Mouse (Mus musculus) activated CD4-positive, CD25-positive, alpha-beta regulatory T cell, adult 4 months (primary cell): Measurements from ENCODE around the gene Dgkg. TPM values are rescaled to one million over a fixed set of nuclear protein-coding genes. Genes with fewer than 3 reads are reported as not detected.

ENCODE experiments used
- ATAC-seq: one replicate; pipeline ENCODE4 v1.8.0; 2017
- polyA plus RNA-seq, 2 experiments: library from polyadenylated mRNA; unstranded; fragments of 100-300 nt; shearing (Covaris generic); gene quantifications; one replicate each; pipeline ENCODE4 v1.2.1; 2017

Dgkg gene
- polyA plus RNA-seq, 2 experiments from 2014 or later: 0.46 to 0.57 TPM

DNA sequence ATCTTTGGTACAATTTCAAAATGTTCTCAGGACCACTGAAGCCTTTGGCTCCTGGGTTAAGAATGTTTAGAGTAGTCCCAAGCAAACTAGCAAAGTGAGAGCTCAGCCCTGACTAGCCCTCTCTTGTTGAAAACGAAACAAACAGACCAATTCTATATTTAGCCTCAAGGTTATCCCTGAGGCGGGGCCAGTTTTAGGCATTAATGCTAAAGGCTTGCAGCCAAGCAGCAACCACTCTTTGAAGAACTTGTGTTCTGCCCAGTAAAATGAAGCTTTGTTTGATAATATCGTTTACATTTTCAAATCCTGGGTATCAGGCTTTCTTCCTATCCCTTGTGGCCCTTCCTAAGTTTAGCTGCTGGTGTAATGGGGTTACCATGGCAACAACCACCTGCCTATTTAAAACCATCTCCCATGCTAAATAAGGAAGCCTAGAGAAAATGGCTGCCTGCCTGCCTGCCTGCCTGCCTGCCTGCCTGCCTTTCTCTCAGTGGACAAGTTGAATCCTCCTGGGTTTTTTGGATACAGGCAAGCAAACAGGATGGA, 111.9 kb downstream of the Dgkg start:
- ATAC-seq: no peak

GRCm38 (mm10) chr16:22542691-22543141, 114.3 kb downstream of the Dgkg start:
- no peak for ATAC-seq

DNA sequence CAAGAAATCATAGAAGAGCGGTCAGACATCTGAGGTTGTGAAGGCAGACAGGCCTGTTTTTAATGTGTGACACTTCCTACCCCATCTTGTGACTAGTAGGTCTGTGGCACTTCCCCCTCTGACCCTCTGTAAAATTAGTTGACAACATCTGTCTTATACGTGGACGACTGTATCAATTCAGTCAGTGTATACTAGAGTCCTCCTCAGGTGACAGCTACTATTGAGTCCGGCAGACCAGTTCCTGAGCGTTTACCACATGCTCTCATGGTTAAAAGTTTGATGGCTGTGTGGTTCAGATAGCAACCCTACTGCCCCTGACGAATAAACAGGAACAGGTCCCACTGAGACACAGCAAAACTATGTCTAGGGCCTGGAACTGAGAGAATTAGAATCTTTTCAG, 117.7 kb downstream of the Dgkg start:
- no peak for ATAC-seq

DNA sequence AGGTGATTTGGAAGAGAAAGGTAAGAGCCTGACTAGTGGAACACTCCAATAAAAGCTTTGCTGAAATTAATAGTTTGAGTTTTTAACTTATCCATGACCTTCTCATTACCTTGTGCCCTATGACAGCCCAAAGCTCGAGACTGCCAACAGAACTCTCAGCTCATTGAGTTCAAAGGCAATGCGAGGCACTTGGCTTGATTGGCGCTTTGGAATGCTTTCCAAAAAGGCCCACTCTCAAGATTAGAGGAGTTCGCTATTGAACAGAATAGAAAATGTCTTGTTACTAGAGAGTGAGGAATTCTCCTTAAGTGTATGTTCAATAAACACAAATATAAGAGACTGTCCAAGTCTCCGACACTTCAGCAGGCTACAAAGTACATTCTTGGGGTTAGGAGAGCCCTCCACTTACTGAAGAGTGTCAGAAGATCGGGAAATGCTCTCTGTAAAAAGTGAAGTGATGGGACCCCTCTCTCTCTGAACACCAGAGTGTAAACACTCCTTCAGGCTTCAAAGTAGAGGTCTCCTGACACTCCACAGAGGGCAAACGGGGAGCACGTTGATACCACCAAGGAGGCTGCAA, 120.3 kb downstream of the Dgkg start:
- ATAC-seq: no peak

DNA sequence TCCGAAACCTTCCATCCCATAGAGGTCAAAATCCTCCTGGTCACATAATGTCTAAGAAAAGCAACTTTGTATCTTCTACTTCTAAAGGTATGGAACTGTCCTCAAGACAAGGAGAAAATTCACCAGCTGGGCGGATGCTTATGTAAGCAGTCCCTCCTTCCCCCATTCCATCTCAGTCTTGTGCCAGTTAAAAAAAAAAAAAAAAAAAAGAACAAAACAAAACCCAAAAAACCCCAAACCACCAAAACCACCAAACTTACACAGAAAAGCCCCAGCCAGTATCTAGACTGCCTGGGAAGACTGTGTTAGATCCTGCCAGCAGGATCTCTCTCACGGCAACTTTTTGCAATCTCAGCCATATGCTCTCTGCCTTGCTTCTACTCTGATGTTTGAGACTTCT, 123.9 kb downstream of the Dgkg start:
- ATAC-seq: no peak

- ATAC-seq: no peak
These were observed 125.2 kb downstream of the Dgkg start for GRCm38 (mm10) chr16:22531834-22532233.

GRCm38 (mm10) chr16:22531041-22531440, 126.0 kb downstream of the Dgkg start:
- no peak for ATAC-seq

GRCm38 (mm10) chr16:22527499-22527939, 129.5 kb downstream of the Dgkg start:
- ATAC-seq: no peak

- ATAC-seq: no peak
These were observed 130.6 kb downstream of the Dgkg start for GRCm38 (mm10) chr16:22526386-22526785.

DNA sequence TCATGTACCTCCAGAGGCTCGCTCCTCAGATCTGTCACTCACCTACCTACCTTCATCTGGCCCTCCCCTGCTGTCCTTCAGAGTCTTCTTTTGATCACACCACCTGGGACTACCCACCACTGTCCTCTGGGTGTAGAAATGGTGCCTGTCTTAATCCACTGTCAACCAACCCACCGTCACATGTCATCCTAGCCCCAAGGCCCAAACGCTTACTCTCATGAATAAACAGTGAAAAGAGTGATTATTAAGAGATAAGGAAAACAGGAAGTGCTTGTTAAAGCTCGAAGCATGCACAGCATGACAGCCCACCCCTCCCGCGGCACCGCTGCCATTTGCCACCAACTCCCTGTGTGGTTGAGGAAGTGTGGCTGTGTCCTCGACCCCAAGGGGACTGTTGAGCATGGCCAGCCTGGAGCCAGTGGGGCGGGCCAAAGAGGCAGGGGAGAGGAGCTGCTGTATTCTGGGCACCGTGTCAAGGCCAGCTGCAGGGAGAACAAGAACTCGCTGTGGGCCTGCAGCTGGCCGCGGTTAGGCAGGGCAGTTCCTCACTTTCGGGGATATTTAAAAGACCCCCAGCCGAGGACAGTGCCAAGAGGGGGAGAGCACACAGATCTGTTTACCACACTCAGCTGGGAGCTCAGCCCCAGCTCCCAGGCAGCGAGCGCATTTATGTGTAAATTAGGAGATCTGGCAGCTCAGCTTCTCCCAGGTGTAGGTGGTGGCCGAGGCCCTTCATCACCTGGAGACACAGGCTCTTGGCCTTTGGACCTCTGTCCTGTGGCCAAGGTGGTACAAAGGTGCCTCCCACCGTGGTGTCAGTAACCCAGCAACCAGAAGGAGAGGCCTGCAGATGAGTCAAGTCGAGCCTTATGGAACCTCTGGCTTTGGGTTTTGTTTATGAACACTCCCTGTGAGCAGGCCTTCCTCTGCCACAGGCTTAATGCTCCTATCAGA, 139.3 kb downstream of the Dgkg start:
- no peak for ATAC-seq

GRCm38 (mm10) chr16:22515476-22515875, 141.5 kb downstream of the Dgkg start:
- ATAC-seq: no peak

- ATAC-seq: no peak
These were observed 146.0 kb downstream of the Dgkg start for GRCm38 (mm10) chr16:22510861-22511637.

- ATAC-seq: no peak
These were observed 148.0 kb downstream of the Dgkg start for GRCm38 (mm10) chr16:22508936-22509563.

- ATAC-seq: no peak
These were observed 151.4 kb downstream of the Dgkg start for GRCm38 (mm10) chr16:22505656-22506055.

DNA sequence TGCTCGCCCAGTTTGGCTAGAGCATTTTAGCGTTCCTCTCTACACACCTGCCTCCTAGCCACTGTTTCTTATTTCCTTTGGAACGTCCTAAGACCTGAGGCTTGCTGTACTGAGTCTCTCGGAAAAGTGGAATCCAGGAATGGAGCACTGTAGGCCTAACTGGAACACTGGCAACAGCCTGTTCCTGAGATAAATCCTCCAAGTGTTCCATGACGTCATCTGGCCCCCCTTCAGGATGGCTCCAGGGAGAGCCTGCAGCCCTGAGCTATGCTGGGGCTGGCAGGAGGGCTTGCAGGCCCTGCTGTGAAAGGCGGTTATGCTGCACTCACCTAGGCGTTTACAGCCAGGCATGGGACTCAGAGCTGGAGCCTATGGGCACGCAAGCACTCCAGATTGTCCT, 152.2 kb downstream of the Dgkg start:
- no peak for ATAC-seq

GRCm38 (mm10) chr16:22504049-22504448, 153.0 kb downstream of the Dgkg start:
- ATAC-seq: no peak

- no peak for ATAC-seq
These were observed 153.6 kb downstream of the Dgkg start for GRCm38 (mm10) chr16:22503467-22503866.

DNA sequence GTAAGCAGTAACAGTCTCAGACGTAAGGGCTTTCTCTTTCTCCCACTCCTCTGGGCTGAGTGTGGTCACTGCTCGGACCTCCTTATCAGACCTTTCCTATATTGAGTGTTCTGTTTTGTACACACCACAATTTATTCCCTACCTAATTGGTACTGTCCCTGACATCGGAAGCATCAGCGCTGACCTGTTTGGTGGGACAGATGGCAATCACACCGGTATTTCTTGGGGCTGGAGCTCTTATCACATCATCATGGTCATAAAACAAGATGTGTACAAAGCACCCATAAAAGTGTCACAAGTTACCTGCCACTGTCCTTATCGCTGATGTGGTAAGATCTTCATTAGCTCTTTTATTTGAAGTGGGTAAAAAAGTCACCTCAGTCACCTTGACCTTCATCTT, 155.2 kb downstream of the Dgkg start:
- ATAC-seq: no peak

DNA sequence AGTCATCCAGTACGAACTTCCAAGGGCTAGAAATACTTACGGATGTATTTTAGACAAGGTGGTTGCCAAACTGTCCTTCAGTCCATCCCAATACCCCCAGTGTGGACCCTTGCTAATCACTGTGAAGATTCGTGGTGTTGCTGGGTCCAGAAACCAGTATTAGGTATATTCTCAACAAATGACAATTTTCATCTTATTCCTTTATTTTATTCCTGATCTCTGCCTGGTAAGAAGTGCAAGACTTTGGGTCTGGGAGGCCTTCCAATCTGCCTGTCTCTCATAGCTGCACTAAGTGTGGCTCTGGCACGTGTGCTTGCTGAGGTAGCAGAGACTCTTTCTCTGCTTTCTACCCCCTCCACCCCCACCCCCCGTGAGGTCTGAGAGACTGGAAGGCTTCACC, 156.5 kb downstream of the Dgkg start:
- no peak for ATAC-seq

- ATAC-seq: no peak
These were observed 157.1 kb downstream of the Dgkg start for GRCm38 (mm10) chr16:22499951-22500350.

DNA sequence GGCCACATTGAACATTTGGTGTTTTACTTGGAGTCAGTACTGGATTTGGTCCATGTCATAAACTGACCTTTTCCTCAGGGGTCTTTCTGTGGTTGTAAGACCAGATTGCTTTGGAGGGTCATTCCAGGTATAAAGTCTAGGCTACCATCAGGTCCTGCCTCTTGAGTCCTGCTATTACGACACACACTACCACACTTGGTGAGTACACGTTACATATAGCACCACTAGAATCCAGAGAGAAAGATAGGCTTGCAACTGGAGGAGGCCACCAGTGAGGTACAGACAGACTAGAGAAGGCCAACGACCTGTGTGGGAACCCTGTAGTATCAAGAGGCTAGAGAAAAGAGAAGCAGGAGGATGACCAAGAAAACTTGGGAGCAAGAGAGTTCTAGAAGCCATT, 157.6 kb downstream of the Dgkg start:
- ATAC-seq: no peak

- peak; percentile 61 for ATAC-seq
These were observed 159.0 kb downstream of the Dgkg start for GRCm38 (mm10) chr16:22497976-22498375.
